Mouse (Mus musculus) right cerebral cortex, postnatal 25 days (tissue): ENCODE measurements around the gene Zfp729b.

ENCODE experiments used
- DNase-seq: peaks from one replicate; pipeline ENCODE4 v3.0.0; 2022

The Zfp729b gene

DNA sequence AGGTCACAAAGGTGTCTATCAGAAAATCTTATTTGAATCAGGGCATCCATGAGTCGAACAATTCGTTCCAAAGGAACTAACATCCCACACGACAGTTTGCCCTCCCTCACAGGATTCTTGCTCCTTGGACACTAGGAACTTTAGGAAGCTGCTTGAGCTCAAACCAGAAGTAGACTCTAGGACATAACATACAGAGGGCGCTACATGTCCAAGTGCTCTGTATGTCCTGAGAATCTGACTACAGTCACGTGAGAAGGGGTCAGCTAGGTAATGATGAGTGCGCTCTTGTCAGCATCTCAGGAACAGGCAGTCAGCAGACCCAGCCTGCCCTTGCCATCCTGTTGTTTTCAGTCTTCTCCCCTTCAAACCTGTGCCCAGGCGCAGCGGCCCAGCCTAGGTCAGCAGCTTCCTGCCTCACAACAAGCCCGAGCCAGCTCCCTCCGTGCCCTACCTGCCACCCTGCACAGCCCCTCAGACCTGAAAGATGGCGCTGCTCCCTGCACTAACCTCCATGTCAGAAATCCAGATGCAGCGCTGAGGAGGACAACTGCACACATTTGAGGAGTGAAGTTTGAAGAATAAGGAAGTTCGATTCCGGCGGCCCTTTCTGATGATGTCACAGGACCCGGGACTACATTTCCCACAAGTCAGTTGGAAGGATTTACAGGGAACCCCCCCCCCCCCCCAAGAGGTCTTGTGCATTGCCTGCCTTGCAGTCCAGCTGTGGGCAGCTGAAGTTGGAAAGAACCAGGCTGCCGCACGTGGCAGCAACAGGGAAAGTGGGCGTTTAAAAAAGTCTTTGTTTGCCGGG, at the start of gene Zfp729b:
Gene Zfp729b, minus strand, starts transcription at position 642 of the 811 bp plus-strand sequence.
- peak; percentile 86 for DNase-seq

- DNase-seq, result no peak
These were observed 43.0 kb upstream of the Zfp729b start for GRCm38 (mm10) chr13:67652496-67652895.

DNA sequence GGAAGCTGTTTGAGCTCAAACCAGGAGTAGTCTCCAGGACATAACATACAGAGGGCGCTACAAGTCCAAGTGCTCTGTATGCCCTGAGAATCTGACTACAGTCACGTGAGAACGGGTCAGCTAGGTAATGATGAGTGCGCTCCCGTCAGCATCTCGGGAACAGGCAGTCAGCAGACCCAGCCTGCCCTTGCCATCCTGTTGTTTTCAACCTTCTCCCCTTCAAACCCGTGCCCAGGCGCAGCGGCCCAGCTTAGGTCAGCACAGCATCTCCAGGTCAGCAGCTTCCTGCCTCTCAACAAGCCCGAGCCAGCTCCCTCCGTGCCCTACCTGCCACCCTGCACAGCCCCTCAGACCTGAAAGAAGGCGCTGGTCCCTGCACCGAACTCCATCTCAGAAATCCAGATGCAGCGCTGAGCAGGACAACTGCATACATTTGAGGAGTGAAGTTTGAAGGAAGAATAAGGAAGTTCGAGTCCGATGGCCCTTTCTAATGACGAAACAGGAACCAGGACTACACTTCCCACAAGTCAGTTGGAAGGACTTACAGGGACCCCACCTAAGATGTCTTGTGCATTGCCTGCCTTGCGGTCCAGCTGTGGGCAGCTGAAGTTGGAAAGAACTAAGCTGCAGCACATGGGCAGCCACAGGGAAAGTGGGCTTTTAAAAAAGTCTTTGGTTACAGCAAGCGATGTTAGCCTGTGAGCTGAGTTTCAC, 27.9 kb upstream of the Zfp729b start, which contains the start of the genes Gm49345 and Zfp729a:
Gene Gm49345, minus strand, starts transcription at position 476 of the 714 bp plus-strand sequence.
Gene Zfp729a, minus strand, starts transcription at position 498 of the 714 bp plus-strand sequence.
- peak; percentile 85 for DNase-seq

GRCm38 (mm10) chr13:67610108-67610507, 601 bp upstream of the Zfp729b start:
- no peak for DNase-seq

DNA sequence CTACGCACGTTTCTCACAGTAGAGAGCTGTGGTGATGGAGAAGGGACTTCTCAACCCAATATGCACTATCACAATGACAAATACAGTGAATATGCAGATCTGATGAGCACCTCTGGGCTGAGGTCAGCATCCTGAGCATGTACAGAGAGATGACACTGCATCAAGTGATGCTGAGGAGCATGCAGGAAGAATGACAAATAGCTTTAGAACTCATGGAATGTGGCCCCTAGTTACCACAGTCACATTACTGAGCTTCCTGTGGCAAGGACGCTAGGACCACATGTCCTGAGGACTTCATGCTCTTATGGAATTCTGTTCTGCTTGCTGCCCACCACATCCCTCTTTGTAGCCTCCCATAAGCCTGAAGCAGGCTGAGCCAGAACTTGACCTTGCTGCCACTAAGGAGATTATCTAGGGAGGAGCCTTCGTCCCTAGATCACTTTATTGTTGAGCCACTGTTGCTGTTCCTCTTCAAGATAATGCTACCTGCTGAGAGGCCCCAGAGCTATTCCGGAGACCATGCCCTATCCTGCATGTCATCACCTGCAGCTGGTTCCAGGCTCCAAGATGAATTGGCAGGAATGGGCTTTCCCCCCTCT, 36.8 kb downstream of the Zfp729b start:
- DNase-seq, result no peak

GRCm38 (mm10) chr13:67553730-67554129, 55.8 kb downstream of the Zfp729b start, which contains the start of gene Zfp748:
Gene Zfp748, minus strand, starts transcription at chr13:67553830.
- no peak for DNase-seq

GRCm38 (mm10) chr13:67552505-67553346, 56.8 kb downstream of the Zfp729b start:
- DNase-seq, result peak; percentile 89

DNA sequence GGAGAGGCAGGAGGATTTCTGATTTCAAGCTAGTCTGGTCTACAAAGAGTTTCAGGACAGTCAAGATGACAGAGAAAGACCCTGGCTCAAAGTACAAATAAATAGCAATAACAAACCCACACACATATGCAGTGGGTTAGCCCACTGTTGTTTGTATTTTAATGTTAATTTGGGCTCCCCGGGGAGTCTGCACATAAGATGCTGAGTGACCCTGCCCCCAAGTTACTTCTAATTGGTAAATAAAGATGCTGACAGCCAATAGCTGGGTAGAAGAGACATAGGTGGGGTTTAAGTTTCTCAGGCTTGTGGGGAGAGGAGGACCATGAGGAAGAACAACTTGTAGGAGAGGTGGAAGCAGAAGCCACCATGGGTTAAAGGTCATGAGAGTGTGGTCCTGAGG, 63.6 kb downstream of the Zfp729b start:
- DNase-seq, result no peak
